Mouse (Mus musculus) G1E (cell line): ENCODE data around the gene Hrh2. TPM values are rescaled to one million over a fixed set of nuclear protein-coding genes. Genes with fewer than 3 reads are reported as not detected.

Experiments used
- ATAC-seq: 2 replicates; pipeline ENCODE4 v1.8.0; 2016; ENCODE audit warnings: mild to moderate bottlenecking; ENCODE audit not compliant: insufficient number of reproducible peaks, poor library complexity, low FRiP score, severe bottlenecking; ENCODE audit errors: extremely low read depth
- DNase-seq: peaks from one replicate; pipeline ENCODE4 v3.0.0; 2012; ENCODE audit warnings: low spot score
- H3K27me3 ChIP-seq: 2 replicates; pipeline ENCODE4 v1.6.1; 2012; ENCODE audit warnings: mild to moderate bottlenecking, low read length, inconsistent platforms; ENCODE audit not compliant: insufficient read depth
- H3K36me3 ChIP-seq: replicated peaks from 2 replicates; pipeline ENCODE3; 2012; ENCODE audit warnings: mild to moderate bottlenecking, inconsistent platforms
- H3K4me1 ChIP-seq: 2 replicates; pipeline ENCODE4 v1.6.1; 2012; ENCODE audit warnings: low read depth, low read length, inconsistent platforms, mixed read lengths; ENCODE audit not compliant: insufficient read depth
- H3K4me3 ChIP-seq: 2 replicates; pipeline ENCODE4 v1.5.1; 2012; ENCODE audit warnings: low read depth, mild to moderate bottlenecking, inconsistent platforms, low read length, moderate library complexity, mixed read lengths
- H3K9me3 ChIP-seq: replicated peaks from 2 replicates; pipeline ENCODE4 v1.6.1; 2012; ENCODE audit warnings: inconsistent platforms
- CTCF ChIP-seq: IDR thresholded peaks from 2 replicates; pipeline ENCODE4 v1.5.1; 2012; ENCODE audit warnings: low read depth, low read length, inconsistent platforms, mixed read lengths
- GATA1 ChIP-seq: IDR thresholded peaks from 2 replicates; pipeline ENCODE4 v1.6.1; 2012; ENCODE audit warnings: borderline replicate concordance, low read length, inconsistent platforms, mixed read lengths
- GATA2 ChIP-seq: IDR thresholded peaks from 2 replicates; pipeline ENCODE4 v1.6.1; 2012; ENCODE audit warnings: low read depth, low read length, inconsistent platforms, borderline replicate concordance
- POLR2AphosphoS5 ChIP-seq: IDR thresholded peaks from 2 replicates; pipeline ENCODE4 v1.6.1; 2012; ENCODE audit warnings: low read depth, low read length, inconsistent platforms; ENCODE audit not compliant: insufficient replicate concordance
- TAL1 ChIP-seq: conservative IDR thresholded peaks from 2 replicates; pipeline ENCODE4 v1.6.1; 2012; ENCODE audit warnings: low read depth, low read length, inconsistent platforms, mixed read lengths
- polyA plus RNA-seq: library from polyadenylated mRNA; stranded (reverse); fragments of >175 nt; gene quantifications from 2 replicates; pipeline ENCODE4 v1.2.3, GENCODE M21; 2012
- total RNA-seq, 2 experiments: library from RNA; stranded (forward) in 1 of 2; stranded (reverse) in 1 of 2; fragments of 200-1000 nt in 1 of 2; fragments of >200 nt in 1 of 2; fragmentation: Nextera tagmentation in 1 of 2; gene quantifications; 2 replicates each; pipeline ENCODE4 v1.2.3; 2014 to 2017

Gene Hrh2
- total RNA-seq (2014; fragmentation: Nextera tagmentation) = not detected in 2 replicates
- total RNA-seq (2017) = 0.05 and 0.06 TPM in 2 replicates
- polyA plus RNA-seq = not detected in 2 replicates

DNA sequence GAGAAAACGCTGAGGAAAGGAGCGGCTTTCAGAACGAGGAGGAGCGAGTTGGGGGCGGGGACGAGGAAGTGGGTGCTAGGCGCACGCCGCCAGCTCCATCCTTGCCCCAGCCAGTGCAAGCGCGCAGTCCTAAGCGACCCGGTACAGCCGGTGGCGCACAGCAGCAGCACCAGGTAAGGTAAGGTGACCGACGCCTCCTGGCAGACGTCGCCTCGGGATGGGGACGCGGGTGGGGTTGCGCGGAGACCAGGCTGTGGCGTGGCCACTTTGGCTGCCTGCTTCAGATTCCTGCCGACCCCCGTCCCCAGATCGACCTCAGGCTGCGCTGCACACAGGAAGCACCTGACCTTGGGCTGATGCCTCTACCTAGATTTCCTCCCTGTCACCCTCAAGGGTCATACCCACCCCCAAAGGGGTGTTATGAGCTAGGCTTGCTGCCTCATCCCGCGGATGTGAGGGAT, at the start of gene Hrh2:
Gene Hrh2, plus strand, starts transcription at position 109 of the 461 bp plus-strand sequence.
- no peak within 1 kb of the TSS for H3K4me3 ChIP-seq

DNA sequence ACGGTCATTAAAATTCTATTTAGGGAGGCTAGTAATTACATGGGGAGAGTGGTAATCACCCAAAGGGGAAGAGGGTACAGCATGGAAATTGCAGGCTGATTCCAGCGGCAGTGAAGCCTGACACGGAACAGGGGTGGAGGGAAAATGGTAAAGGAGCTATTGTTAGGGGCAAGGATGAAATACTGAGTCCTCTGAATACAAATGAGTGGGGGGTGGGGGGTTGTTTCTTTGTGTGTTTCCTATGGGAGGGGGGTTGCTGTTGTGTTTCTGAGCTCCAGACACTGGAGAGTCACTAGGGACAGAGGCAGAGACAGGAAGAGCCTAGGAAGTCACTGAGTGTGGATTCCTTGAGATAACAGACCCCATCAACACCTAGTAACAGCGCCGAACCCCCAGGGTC, 48.1 kb upstream of the Hrh2 start:
- Histone ChIP-seq H3K4me3 (no peak overlapping the region), H3K9me3 (0 out of 2 replicates have a peak, but pooled peaks cover 2% of the 10 kb centered on the region), H3K36me3 (no peaks in the 10 kb centered on the region), H3K27me3 (no peaks in the 10 kb centered on the region), H3K4me1 (no peaks in the 10 kb centered on the region)
- DNase-seq (no peak), ATAC-seq (no peak)
- TF ChIP-seq GATA2 = no peak
- TF ChIP-seq CTCF = no peak
- no peak for TF ChIP-seq GATA1
- no peak for TF ChIP-seq TAL1
- TF ChIP-seq POLR2AphosphoS5 = no peak

More for the DNA sequence above, at the start of gene Hrh2:
- no peaks in the 10 kb centered on the region for H3K27me3 ChIP-seq
- H3K36me3 ChIP-seq = no peaks in the 10 kb centered on the region
- ATAC-seq (no peak), DNase-seq (no peak)
- H3K4me1 ChIP-seq = no peaks in the 10 kb centered on the region
- H3K9me3 ChIP-seq = peaks cover 50% of the 10 kb centered on the region
- TF ChIP-seq POLR2AphosphoS5 (no peak), TAL1 (no peak), CTCF (no peak), GATA2 (no peak), GATA1 (no peak)

DNA sequence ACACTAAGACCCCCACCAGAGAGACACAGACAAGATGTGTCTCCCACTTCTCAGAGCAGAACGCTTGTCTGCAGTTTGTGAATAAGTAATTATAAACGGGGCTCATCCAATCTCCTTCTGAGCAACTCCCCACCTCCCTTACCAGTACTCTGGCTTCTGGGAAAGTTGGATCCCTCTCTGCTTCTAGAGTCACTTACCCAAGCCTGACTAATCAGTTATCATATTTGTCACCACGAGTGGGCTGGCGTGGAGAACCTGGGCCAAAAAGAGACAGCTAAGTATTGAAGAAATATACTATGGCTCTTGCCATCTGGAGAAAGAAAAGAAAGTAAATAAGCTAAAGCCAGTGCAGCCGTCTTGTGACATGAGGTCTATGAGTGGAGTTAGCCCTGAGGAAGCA, 47.3 kb upstream of the Hrh2 start:
- no peak overlapping the region for H3K4me3 ChIP-seq
- 0 out of 2 replicates have a peak, but pooled peaks cover 2% of the 10 kb centered on the region for H3K9me3 ChIP-seq
- ATAC-seq (no peak), DNase-seq (no peak)
- no peaks in the 10 kb centered on the region for H3K27me3 ChIP-seq
- no peaks in the 10 kb centered on the region for H3K4me1 ChIP-seq
- TF ChIP-seq GATA2 (no peak), CTCF (no peak), GATA1 (no peak), TAL1 (no peak), POLR2AphosphoS5 (no peak)
- H3K36me3 ChIP-seq = no peaks in the 10 kb centered on the region

DNA sequence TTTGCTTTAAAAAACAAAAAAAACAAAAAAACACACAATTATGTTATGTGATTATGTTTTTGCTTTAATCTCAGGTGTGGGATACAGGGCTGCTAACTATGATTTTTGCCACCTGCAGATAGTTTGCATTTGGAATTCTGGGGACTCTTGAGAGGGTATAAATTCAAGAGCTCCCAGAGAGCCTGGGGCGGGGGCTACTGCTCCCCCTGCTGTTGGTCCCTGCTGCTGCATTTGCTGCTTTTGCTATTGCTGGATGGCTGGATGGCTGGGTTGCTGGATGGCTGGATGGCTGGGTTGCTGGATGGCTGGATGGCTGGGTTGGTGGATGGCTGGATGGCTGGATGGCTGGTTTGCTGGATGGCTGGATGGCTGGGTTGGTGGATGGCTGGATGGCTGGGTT, 44.6 kb upstream of the Hrh2 start:
- no peaks in the 10 kb centered on the region for H3K4me1 ChIP-seq
- peaks cover 2% of the 10 kb centered on the region; the same call in 1 of the 2 replicates for H3K9me3 ChIP-seq
- no peak overlapping the region for H3K4me3 ChIP-seq
- H3K27me3 ChIP-seq = no peaks in the 10 kb centered on the region
- TF ChIP-seq TAL1 = no peak
- no peak for TF ChIP-seq CTCF
- no peak for TF ChIP-seq POLR2AphosphoS5
- no peak for TF ChIP-seq GATA1
- TF ChIP-seq GATA2 = no peak
- ATAC-seq = no peak
- DNase-seq = no peak
- H3K36me3 ChIP-seq = no peaks in the 10 kb centered on the region

DNA sequence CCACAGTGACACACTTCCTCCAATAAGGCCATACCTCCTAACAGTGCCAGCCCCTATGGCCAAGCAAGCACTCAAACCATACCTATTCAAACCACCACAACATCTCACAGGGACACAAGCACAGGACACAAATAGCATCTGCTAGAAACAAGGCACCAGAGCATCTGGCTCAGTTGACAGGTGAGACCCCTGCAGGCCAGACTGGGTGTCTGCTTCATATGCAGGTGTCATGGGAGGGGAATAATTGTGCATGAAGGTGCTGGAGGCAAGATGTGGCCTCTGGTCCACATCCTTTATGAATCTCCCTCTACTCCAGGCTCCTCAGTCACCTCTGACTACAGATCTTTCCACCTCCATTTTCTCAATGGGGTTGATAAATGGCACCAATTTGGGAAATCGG, 39.5 kb upstream of the Hrh2 start:
- DNase-seq (no peak), ATAC-seq (no peak)
- H3K27me3 ChIP-seq = no peaks in the 10 kb centered on the region
- no peak overlapping the region for H3K4me3 ChIP-seq
- TF ChIP-seq GATA1 (no peak), POLR2AphosphoS5 (no peak), CTCF (no peak), GATA2 (no peak), TAL1 (no peak)
- H3K4me1 ChIP-seq = no peaks in the 10 kb centered on the region
- H3K36me3 ChIP-seq = no peaks in the 10 kb centered on the region
- peaks cover 2% of the 10 kb centered on the region for H3K9me3 ChIP-seq

DNA sequence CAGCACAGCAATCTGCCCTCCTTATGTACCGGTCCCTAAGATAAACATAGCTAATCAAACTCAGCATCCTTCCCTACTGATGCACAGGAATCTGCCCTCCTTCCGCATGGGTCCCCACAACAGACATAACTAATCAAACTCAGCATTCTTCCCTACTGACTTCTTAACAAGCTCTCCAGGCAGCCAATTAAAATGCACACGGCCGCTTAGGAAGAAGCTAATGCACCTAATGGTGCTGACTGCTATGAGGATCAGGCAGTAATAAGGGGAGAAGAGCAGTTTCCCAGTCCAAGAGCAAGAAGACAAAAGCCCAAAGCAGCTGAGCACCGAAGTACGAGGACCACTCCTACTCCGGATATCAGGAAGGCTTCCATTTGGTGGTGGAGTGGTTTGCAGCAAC, 39.0 kb upstream of the Hrh2 start:
- Histone ChIP-seq H3K4me1 (no peaks in the 10 kb centered on the region), H3K9me3 (peaks cover 2% of the 10 kb centered on the region), H3K27me3 (no peaks in the 10 kb centered on the region), H3K4me3 (no peak overlapping the region), H3K36me3 (no peaks in the 10 kb centered on the region)
- ATAC-seq (no peak), DNase-seq (no peak)
- TF ChIP-seq POLR2AphosphoS5 = no peak
- TF ChIP-seq CTCF = no peak
- TF ChIP-seq GATA1 = no peak
- no peak for TF ChIP-seq TAL1
- TF ChIP-seq GATA2 = no peak
